Mouse (Mus musculus) left cerebral cortex, postnatal 25 days (tissue): ENCODE measurements at regions not wholly inside any gene's neighbourhood (a gene's known extent, or its start where the extent isn't known, plus 50 kb on each side); places are given as distances from the start of the nearest gene placed in this dataset.

ENCODE experiments used
- DNase-seq, 2 experiments: peaks; one replicate each; pipeline ENCODE4 v3.0.0; 2022; ENCODE audit warnings: low spot score in 2 of 2, mixed read lengths in 1 of 2
- intact Hi-C: fragments of 180-260 bp; cut with DNase I; formaldehyde crosslinking; loops from one replicate; pipeline ENCODE4 v1.15.1; 2025

- intact Hi-C loops, result no loop called here
- no peak for DNase-seq
Observed at GRCm38 (mm10) chr1:177645327-177645726, 84.3 kb upstream of the 1700016C15Rik start.

GRCm38 (mm10) chr1:177645897-177646535 lies 83.6 kb upstream of the 1700016C15Rik start:
- no peak for DNase-seq
- intact Hi-C loops, result no loop called here

- peak in 1 of 2 experiments; percentile 66 for DNase-seq
- intact Hi-C loops, result no loop called here
Observed at GRCm38 (mm10) chr1:177647876-177648275, 81.7 kb upstream of the 1700016C15Rik start.

GRCm38 (mm10) chr1:177648974-177649373 lies 80.6 kb upstream of the 1700016C15Rik start:
- intact Hi-C loops, result no loop called here
- no peak for DNase-seq

GRCm38 (mm10) chr1:177651219-177651618 lies 78.4 kb upstream of the 1700016C15Rik start:
- intact Hi-C loops, result no loop called here
- no peak for DNase-seq

GRCm38 (mm10) chr1:177663163-177663562 lies 66.5 kb upstream of the 1700016C15Rik start:
- DNase-seq, result no peak
- intact Hi-C loops, result no loop called here

- intact Hi-C loops, result loop anchor here (5.0 kb wide), 1 partner anchor 35 kb away; no protein-coding TSS in a partner anchor
- DNase-seq, result no peak
Observed at GRCm38 (mm10) chr1:177667041-177667791, 62.4 kb upstream of the 1700016C15Rik start.

- intact Hi-C loops, result no loop called here
- DNase-seq, result no peak
Observed at GRCm38 (mm10) chr1:177670576-177670975, 59.0 kb upstream of the 1700016C15Rik start.

- intact Hi-C loops, result no loop called here
- DNase-seq, result no peak
Observed at GRCm38 (mm10) chr1:177676657-177677056, 53.0 kb upstream of the 1700016C15Rik start.

GRCm38 (mm10) chr1:177678832-177679231 lies 50.8 kb upstream of the 1700016C15Rik start:
- DNase-seq, result no peak
- intact Hi-C loops, result no loop called here
